Mouse (Mus musculus): ENCODE data around the gene Akap2.

Gene Akap2

DNA sequence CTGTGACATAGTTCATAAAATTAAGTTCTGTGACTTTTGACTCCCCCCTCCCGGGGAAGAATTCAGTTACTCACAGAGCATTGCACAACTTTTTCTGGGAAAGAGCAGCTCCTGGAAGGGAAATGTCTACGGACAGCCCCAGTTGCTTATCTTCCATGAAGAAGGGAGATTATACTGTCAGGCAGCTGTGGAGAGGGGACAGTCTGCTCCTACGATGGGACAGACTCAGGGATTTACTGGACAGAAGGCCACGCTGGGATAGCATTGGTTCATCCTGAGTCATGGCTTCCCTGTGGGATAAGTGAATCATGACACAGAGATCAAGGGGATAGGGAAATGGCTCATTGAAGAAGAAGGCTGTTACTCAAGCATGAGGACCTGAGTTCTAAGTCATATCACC lies 121.9 kb downstream of the Akap2 start:
- no peak for DNase-seq

DNA sequence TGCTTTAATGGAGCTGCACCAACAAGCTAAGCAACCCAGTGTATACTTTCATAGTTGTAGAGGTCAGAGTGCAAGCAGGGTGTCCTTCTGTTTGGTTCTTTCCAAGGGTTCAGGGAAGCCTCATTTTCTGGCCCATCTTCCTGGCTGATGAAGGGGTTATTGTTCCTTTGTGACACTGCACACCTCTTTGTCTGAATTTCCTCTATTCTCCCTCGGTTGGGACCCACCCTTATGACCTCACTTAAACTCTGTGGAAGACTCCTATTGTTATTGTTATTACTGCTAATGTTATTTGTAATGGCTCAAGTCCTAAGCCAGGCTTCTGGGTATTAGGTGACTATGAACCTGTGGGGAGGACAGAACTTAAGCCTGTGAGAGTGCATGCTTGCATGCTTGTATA lies 124.5 kb downstream of the Akap2 start:
- no peak for DNase-seq

DNA sequence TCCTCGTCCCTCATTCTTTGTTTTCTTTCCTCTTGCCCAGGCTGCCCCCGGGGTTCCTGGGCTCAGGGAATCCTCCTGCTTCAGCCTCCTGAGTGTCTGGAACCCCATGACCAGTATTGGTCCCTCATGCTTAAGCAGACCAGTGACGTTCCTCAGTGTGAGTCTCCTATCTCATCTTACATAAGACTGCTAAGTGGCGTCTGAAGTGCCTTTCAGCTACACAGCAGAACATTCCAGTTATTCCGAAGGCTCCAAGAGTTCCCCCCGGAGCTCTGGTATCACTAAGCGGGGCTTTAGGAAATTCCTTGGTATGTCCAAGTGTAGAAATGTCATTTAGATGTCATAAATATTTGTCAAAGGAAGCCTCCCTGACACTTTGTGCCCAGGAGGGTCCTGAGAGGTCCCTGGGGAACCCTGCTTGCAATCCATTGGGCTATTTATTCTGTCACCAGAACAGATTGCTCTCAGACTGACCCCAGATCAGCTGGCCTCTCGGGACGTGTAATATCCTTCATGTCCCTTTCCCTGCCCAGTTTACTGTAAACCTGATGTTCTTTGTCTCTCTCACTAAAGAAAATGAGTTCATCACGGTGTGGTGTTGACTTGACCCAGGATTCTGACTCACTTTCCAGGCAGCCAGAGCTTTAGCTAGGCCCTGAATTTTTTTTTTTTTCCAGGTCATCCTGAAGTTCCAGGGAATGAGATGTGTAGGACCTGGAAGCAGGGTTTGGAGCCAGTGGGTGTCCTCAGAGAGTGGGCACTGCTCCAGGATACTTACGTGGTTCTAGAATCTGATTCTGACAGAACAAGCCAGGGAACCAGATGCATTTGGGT lies 125.2 kb downstream of the Akap2 start:
- DNase-seq = no peak

- no peak for DNase-seq
These were observed 127.6 kb downstream of the Akap2 start for GRCm38 (mm10) chr4:57845031-57845431.

DNA sequence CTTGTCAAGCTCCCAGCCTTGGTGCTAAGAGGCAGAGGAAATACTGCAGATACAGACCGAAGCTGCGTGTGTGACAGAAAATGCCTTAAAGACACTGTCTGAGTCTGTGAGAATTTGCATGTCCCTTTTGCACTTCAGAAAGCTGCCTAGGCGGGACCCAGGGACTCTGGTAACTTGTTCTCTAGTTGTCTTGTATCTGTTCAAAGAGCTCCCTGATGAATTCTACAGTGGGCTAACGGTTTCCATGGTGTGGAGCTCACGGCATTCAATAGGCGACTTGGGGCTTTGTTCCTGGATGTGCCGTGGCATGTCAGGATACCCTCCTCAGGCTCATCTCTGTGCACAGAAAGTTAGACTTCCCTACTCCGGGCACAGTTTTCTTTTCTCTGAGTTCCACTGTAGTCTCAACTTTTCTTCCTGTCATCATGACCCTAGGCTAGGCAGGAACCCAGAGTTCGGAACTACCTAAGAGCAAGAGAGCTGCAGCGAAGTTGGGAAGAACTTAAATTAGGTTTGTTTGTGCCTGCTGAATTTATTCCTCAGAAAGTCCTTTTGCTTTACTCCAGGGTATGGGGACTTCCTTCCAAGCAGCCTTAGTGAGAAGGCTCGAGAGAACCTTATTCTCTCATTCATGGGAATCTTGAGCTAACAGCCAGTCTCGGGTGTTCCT lies 128.2 kb downstream of the Akap2 start:
- no peak for DNase-seq

- DNase-seq = no peak
These were observed 129.0 kb downstream of the Akap2 start for GRCm38 (mm10) chr4:57846381-57846990.

GRCm38 (mm10) chr4:57846991-57847422 lies 129.6 kb downstream of the Akap2 start:
- DNase-seq = no peak

- no peak for DNase-seq
These were observed 130.2 kb downstream of the Akap2 start for GRCm38 (mm10) chr4:57847676-57848075.

- DNase-seq = no peak
These were observed 132.0 kb downstream of the Akap2 start for GRCm38 (mm10) chr4:57849465-57849864.

DNA sequence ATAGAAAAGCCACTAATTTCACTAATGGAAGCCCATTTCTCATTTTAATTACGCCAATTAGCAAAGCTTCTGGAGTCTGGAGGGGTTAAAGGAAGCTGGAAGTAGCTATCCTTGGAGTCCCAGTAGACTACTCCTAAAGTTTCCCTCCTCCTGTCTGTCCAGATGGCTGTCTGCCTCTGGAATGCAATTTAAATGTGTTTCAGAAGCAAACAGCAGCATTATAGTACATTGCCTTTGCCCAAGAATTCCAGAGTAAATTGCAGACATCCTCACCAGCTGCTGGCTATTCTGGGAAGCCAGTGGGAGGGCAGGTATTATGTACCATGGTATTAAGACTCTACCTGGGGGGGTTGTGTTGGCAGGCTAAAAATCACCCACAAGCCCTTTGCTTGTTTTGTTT lies 134.3 kb downstream of the Akap2 start:
- no peak for DNase-seq

DNA sequence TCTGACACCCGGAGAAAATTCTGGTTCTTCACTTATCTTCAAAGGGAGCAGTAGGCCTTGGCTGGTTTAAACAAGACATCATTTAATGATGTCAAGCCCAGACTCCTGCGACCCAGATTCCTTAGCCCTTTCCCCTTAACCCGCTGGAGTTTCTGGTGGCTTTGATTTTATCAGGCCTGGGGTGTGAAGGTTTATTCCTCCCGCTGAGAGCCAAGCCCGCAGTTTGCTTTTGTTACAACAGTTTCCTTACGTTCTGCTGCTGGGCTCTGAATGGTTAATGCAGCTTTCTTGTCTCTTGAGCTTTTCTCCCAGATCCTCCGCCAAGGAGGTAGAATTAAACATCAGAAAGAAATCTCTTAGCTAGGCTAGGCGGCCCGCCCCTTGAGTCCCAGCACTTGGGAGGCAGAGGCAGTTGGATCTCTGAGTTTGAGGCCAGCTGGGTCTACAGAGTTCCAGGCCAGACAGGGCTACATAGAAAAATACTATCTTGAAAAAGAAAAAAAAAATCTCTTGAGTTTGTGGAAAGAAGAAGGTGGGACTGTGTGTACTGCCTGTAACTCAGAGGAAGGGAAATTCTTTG lies 135.1 kb downstream of the Akap2 start:
- DNase-seq = no peak

DNA sequence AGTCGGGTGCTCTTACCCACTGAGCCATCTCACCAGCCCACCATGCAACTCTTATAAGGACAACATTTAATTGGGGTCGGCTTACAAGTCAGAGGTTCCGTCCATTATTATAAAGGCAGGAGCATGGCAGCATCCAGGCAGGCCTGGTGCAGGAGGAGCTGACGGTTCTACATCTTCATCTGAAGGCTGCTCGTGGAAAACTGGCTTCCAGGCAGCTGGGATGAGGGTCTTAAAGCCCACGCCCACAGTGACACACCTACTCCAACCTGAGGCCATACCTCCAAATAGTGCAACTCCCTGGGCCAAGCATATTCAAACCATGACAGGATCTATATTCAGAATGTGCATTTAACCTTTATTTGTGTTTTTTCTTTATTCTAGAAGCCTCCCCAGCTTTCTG lies 136.7 kb downstream of the Akap2 start:
- no peak for DNase-seq

- no peak for DNase-seq
These were observed 138.0 kb downstream of the Akap2 start for GRCm38 (mm10) chr4:57855281-57855941.

DNA sequence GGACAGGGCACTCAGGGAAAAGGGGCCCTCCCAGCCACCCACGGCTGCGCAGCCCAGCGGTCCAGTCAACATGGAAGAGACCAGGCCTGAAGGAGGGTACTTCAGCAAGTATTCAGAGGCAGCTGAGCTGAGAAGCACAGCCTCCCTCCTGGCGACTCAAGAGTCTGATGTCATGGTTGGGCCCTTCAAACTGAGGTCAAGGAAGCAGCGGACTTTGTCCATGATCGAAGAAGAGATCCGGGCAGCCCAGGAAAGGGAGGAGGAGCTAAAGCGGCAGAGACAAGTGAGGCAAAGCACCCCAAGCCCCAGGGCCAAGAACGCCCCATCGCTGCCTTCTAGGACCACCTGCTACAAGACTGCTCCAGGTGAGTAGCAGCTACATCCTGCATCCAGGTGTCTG lies 139.2 kb downstream of the Akap2 start:
- DNase-seq = no peak

- DNase-seq = no peak
These were observed 142.8 kb downstream of the Akap2 start for GRCm38 (mm10) chr4:57860204-57860611.

GRCm38 (mm10) chr4:57861166-57861565 lies 143.7 kb downstream of the Akap2 start:
- DNase-seq = no peak

DNA sequence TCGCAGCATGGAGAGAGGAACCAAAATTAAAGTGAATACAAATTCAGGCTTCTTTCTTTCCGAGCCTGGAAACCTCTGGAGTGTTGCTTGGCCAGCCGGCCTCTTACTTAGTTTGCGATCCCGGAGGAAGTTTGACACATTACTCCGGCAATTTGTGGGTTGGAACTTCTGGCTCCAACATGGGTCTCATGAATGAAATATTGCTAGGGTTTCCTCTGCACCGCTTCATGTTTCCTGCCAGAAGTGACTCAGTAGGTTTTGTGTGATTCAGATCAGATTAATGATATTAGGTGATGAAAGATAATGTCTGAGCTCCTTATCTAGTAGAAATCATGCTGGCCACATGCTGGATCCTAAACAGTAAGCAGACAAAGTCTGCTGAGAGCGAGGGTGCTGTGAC lies 144.4 kb downstream of the Akap2 start:
- no peak for DNase-seq

DNA sequence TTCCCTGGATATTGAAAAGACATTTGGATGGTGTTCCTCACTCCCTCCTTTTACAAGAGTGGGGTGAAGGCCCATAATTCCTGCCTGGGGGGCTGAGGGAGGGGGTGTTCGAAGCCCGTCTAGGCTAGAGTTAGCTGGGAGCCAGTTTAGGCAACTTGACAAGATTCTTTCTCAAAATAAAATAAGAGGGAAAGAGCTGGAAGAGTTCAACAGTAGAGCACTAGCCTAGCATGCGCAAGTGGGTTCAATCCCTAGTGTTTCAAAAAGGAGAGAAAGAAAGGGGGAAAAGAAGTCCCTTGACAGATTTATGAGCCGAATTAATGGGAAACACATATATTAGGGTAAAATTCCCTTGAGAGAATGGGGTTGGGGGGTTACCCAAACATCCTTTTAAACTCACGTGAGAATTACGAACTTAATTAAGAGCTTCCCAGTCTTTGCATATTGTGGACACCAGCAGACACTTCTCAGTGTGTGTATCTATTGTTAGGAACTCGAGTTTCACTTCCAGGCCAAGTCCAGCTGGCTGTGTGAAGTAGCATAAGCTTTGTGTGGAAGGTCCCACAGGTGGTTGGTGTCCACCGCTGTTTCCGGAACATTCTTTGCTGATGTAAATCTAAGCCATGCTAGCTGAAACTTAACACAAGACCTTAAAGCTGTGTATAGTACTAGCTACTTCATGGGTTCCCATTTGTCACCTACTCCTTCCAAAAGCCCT lies 145.0 kb downstream of the Akap2 start:
- DNase-seq = no peak

GRCm38 (mm10) chr4:57866088-57866487 lies 148.6 kb downstream of the Akap2 start:
- DNase-seq = no peak

GRCm38 (mm10) chr4:57866990-57867389 lies 149.5 kb downstream of the Akap2 start:
- no peak for DNase-seq

- DNase-seq = peak; percentile 48
These were observed 150.0 kb downstream of the Akap2 start for GRCm38 (mm10) chr4:57867454-57867853.

GRCm38 (mm10) chr4:57879137-57879536 lies 161.7 kb downstream of the Akap2 start:
- DNase-seq = no peak

Data from thymus, postnatal 25 days (tissue).